8 mouse cellular contexts compared by ENCODE assay signal in the genomic region with DNA sequence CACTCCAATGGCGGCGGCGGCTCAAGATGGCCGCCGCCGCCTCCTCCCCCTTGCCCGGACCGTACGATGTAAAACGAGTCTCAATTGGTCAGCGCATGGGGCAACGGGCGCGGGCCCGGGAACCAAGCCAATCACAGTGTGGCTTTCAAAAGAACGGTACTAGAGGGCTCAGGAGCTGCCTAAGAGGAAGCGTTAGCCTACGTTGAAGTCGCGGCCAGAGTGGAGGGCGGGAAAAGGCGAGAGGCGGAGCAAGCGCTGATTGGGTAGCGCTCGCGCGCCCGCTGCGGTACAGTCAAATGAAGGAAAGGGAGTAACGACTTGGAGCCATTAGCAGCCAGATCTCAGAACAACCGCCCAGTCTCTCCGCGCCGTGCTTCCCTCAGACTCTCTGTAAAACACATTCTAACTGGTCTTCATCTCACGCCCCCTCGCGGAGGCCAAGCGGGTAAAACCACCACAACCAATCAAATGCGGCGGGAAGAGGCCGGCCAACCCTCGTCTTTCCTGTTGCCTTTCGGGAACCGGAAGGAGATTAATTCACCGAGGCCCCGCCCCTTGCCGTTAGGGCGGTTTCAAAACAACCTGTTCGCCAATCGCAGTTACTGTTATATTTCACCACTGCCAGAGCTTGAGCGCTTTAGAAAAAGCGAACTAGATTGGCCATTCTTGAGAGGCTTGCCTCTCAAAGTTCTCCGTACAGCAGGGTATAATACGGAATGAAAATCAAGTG. TPM values are rescaled to one million over a fixed set of nuclear protein-coding genes. Genes with fewer than 3 reads are reported as not detected.
DNase-seq lines count a peak whose midpoint lies in the region; ATAC-seq and TF ChIP-seq lines count a peak whose summit lies in the region.

A gene (minus strand): TSS at position 20 of the 730 bp plus-strand sequence.

- H3K27ac ChIP-seq in forebrain, embryonic 16.5 days (ENCODE audit: low read length): peak within 1 kb of the TSS; percentile 98
- H3K27ac ChIP-seq in layer of hippocampus, adult 2 months: peak within 1 kb of the TSS; percentile 95
- H3K27ac ChIP-seq in lung, embryonic 14.5 days (ENCODE audit: low read depth): peak within 1 kb of the TSS; percentile 98
- peak within 1 kb of the TSS; percentile 87 for H3K27ac ChIP-seq in olfactory bulb, adult 2 months (ENCODE audit: insufficient read depth, low read depth, low read length)
- H3K27ac ChIP-seq in thymus, adult 2 months (ENCODE audit: control insufficient read depth, insufficient read depth, low read length): peak within 1 kb of the TSS; percentile 85

- WGBS in forebrain, embryonic 16.5 days: under 1% methylated on average over 55 of the region's 55 CpGs
- WGBS in lung, embryonic 14.5 days: under 1% methylated on average over 55 of the region's 55 CpGs
- WGBS in olfactory bulb, adult 2 months: under 1% methylated on average over 55 of the region's 55 CpGs
- WGBS in thymus, adult 2 months: under 1% methylated on average over 55 of the region's 55 CpGs

- TF ChIP-seq CTCF in G1E (IDR thresholded peaks at IDR 0.05; ENCODE audit: low read depth, low read length): no peak
- peak; percentile 57 for TF ChIP-seq CTCF in layer of hippocampus, adult 2 months (conservative IDR thresholded peaks at IDR 0.05)
- peak; percentile 61 for TF ChIP-seq CTCF in lung, embryonic 14.5 days (IDR thresholded peaks at IDR 0.05; ENCODE audit: low read depth)
- peak; percentile 49; the same call in 1 of the 2 replicates for TF ChIP-seq CTCF in olfactory bulb, adult 2 months (IDR thresholded peaks at IDR 0.05; ENCODE audit: insufficient read depth, low read depth, low read length)
- TF ChIP-seq CTCF in thymus, adult 2 months (IDR thresholded peaks at IDR 0.05; ENCODE audit: borderline replicate concordance, control insufficient read depth, extremely low read depth, insufficient read depth, low read length, poor library complexity): peak; percentile 28; the same call in 1 of the 2 replicates

- H3K36me3 ChIP-seq in G1E (replicated peaks): peaks cover 32% of the 10 kb centered on the region
- H3K36me3 ChIP-seq in forebrain, embryonic 16.5 days (ENCODE audit: control insufficient read depth, insufficient read depth): peaks cover 3% of the 10 kb centered on the region; the same call in 1 of the 2 replicates
- peaks cover 23% of the 10 kb centered on the region for H3K36me3 ChIP-seq in lung, embryonic 14.5 days (ENCODE audit: insufficient read depth)
- H3K36me3 ChIP-seq in thymus, adult 2 months (ENCODE audit: control insufficient read depth, insufficient read depth, low read length): peaks cover 8% of the 10 kb centered on the region

- DNase-seq in G1E (ENCODE audit: low spot score): peak; percentile 95
- DNase-seq in cerebellum, adult 18-20 months: peak; percentile 99 to 100
- DNase-seq in heart, postnatal 36 days: peak; percentile 98 to 100
- DNase-seq in layer of hippocampus, adult 2 months (ENCODE audit: low spot score in 2 of 2): peak; percentile 99
- DNase-seq in lung, embryonic 14.5 days: peak; percentile 100
- DNase-seq in thymus, adult 2 months: peak; percentile 99

- ATAC-seq in G1E (ENCODE audit: extremely low read depth, insufficient number of reproducible peaks, low FRiP score, poor library complexity, severe bottlenecking): peak; percentile 71
- peak; percentile 93 for ATAC-seq in forebrain, embryonic 16.5 days
- peak; percentile 93 for ATAC-seq in lung, embryonic 14.5 days (ENCODE audit: insufficient read depth)

- peaks cover 21% of the 10 kb centered on the region for H3K27me3 ChIP-seq in G1E (ENCODE audit: insufficient read depth, low read length)
- H3K27me3 ChIP-seq in forebrain, embryonic 16.5 days (replicated peaks; ENCODE audit: control insufficient read depth, insufficient read depth, low read length): no peaks in the 10 kb centered on the region
- H3K27me3 ChIP-seq in lung, embryonic 14.5 days (ENCODE audit: insufficient read depth, low read length): no peaks in the 10 kb centered on the region
- no peaks in the 10 kb centered on the region for H3K27me3 ChIP-seq in thymus, adult 2 months (ENCODE audit: control insufficient read depth, insufficient read depth, low read length)

- H3K4me1 ChIP-seq in G1E (ENCODE audit: insufficient read depth, low read depth, low read length): peaks cover 32% of the 10 kb centered on the region
- H3K4me1 ChIP-seq in forebrain, embryonic 16.5 days (replicated peaks; ENCODE audit: control insufficient read depth, insufficient read depth, low read length): peaks cover 25% of the 10 kb centered on the region
- no peaks in the 10 kb centered on the region; the same call in 1 of the 2 replicates for H3K4me1 ChIP-seq in lung, embryonic 14.5 days (ENCODE audit: insufficient read depth)
- H3K4me1 ChIP-seq in olfactory bulb, adult 2 months (ENCODE audit: control insufficient read depth, insufficient read depth, low read length): 0 out of 2 replicates have a peak, but pooled peaks cover 3% of the 10 kb centered on the region
- peaks cover 10% of the 10 kb centered on the region; the same call in 1 of the 2 replicates for H3K4me1 ChIP-seq in thymus, adult 2 months (replicated peaks; ENCODE audit: control insufficient read depth, insufficient read depth, low read length)

- peak within 1 kb of the TSS; percentile 98 for H3K9ac ChIP-seq in forebrain, embryonic 16.5 days (replicated peaks; ENCODE audit: low read depth, low read length)
- peak within 1 kb of the TSS; percentile 96 for H3K9ac ChIP-seq in lung, embryonic 14.5 days

- intact Hi-C loops in heart, postnatal 36 days (cut with DNase I): no loop called here

- TF ChIP-seq POLR2A in olfactory bulb, adult 2 months (IDR thresholded peaks at IDR 0.05; ENCODE audit: insufficient read depth, low read depth, low read length): no peak; the same call in 1 of the 2 replicates
- TF ChIP-seq POLR2A in thymus, adult 2 months (IDR thresholded peaks at IDR 0.05; ENCODE audit: control insufficient read depth, extremely low read depth, insufficient read depth, low read length, poor library complexity): 0 out of 2 replicates have a peak, but pooled peaks have one; percentile 44

- peak within 1 kb of the TSS; percentile 96 for H3K4me2 ChIP-seq in forebrain, embryonic 16.5 days (ENCODE audit: low read length)
- H3K4me2 ChIP-seq in lung, embryonic 14.5 days: peak within 1 kb of the TSS; percentile 98

- no peaks in the 10 kb centered on the region for H3K9me3 ChIP-seq in G1E (replicated peaks)
- no peaks in the 10 kb centered on the region for H3K9me3 ChIP-seq in forebrain, embryonic 16.5 days (ENCODE audit: control insufficient read depth, low read length)
- no peaks in the 10 kb centered on the region for H3K9me3 ChIP-seq in lung, embryonic 14.5 days (ENCODE audit: low read depth, low read length)

- peak within 1 kb of the TSS; percentile 95 for H3K4me3 ChIP-seq in G1E (ENCODE audit: low read depth, low read length)
- H3K4me3 ChIP-seq in forebrain, embryonic 16.5 days (replicated peaks; ENCODE audit: low read length): peak within 1 kb of the TSS; percentile 97
- H3K4me3 ChIP-seq in layer of hippocampus, adult 2 months: peak within 1 kb of the TSS; percentile 94
- H3K4me3 ChIP-seq in lung, embryonic 14.5 days (ENCODE audit: low read depth, low read length): peak within 1 kb of the TSS; percentile 96
- H3K4me3 ChIP-seq in olfactory bulb, adult 2 months (ENCODE audit: insufficient read depth, low read depth, low read length): peak within 1 kb of the TSS; percentile 81
- peak within 1 kb of the TSS; percentile 82 for H3K4me3 ChIP-seq in thymus, adult 2 months (ENCODE audit: control insufficient read depth, insufficient read depth, low read length)

RNA-seq across cellular contexts. Expression of the gene that starts here (rescaled TPM):
- total RNA-seq in G1E (2014; fragmentation: Nextera tagmentation): 364 and 375 TPM in 2 replicates
- total RNA-seq in G1E (2017): 106 and 116 TPM in 2 replicates
- polyA plus RNA-seq in G1E (2012): 382 and 453 TPM in 2 replicates
- polyA plus RNA-seq in forebrain, embryonic 16.5 days (2015; fragmentation: Nextera tagmentation; extraction: Ambion mirVana): 44.2 and 46.6 TPM in 2 replicates
- 10 to 100 TPM; 78.4 to 82.7 TPM for total RNA-seq in heart, postnatal 36 days (2021)
- 100 to 1,000 TPM; 110 to 115 TPM for total RNA-seq in layer of hippocampus, adult 2 months (2021)
- polyA plus RNA-seq in lung, embryonic 14.5 days (2014; fragmentation: Nextera tagmentation; extraction: Ambion mirVana): 80.3 and 82.0 TPM in 2 replicates
- 160 TPM in 1 of 2 replicates, not detected in the other for polyA plus RNA-seq in olfactory bulb, adult 2 months (2012; ENCODE audit: insufficient read depth, insufficient read length, low replicate concordance, missing spikeins)
- polyA plus RNA-seq in thymus, adult 2 months (2012; rRNA removed): 102 and 134 TPM in 2 replicates

Comparison
In these comparisons a context has a peak if more than half of its experiments do, and no peak if none do; other contexts are left out.
1. Peak in every context shown above with its lines: DNase-seq, ATAC-seq, H3K4me3 ChIP-seq and H3K27ac ChIP-seq.